ENCODE assay signal across 12 mouse cellular contexts in the genomic region with DNA sequence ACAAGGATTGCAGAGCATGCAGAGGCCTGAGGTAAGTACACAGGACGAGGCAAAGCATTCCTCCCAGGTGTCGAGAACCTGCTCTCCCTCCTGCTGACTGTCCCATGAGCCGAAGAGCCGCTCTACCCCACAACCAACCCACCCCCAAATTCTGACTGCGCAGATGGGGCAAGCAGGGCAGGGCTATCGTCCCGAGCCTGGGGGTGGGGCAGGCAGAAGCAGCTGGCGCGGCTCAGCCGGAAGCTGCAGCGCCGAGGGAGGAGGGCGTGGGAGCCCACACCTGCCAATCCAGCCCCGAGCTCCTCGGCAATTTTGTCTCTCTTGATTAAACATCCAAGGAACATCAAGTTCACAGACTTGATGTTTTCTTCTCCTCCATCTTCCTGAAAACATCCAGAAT. TPM values are rescaled to one million over a fixed set of nuclear protein-coding genes. Genes with fewer than 3 reads are reported as not detected.
DNase-seq lines count a peak whose midpoint lies in the region; ATAC-seq lines count a peak whose summit lies in the region.
"Had no signal": no experiment of that assay in that cellular context is flagged by ENCODE, and none has a peak within 500 bp of the region (broad histone marks: within the 10 kb centered on the region; RNA-seq: fewer than 3 reads in every experiment).

No protein-coding gene starts in this region.

- intact Hi-C loops in left cerebral cortex, postnatal 10 days (cut with DNase I) = no loop called here

- H3K4me2 ChIP-seq in kidney, embryonic 15.5 days = peak overlapping the region; percentile 32
- H3K4me2 ChIP-seq in hindbrain, embryonic 15.5 days = peak overlapping the region; percentile 32; the same call in 1 of the 2 replicates
- H3K4me2 ChIP-seq: liver, embryonic 13.5 days; stomach, embryonic 15.5 days had no signal

- no peak overlapping the region for H3K4me3 ChIP-seq in kidney, embryonic 15.5 days (replicated peaks)
- no peak overlapping the region for H3K4me3 ChIP-seq in hindbrain, embryonic 15.5 days
- H3K4me3 ChIP-seq: liver, embryonic 13.5 days; stomach, embryonic 15.5 days had no signal

- DNase-seq in kidney, postnatal 14 days = no peak
- DNase-seq in brain, adult 2 months (ENCODE audit: low read depth, low spot score) = peak; percentile 61
- DNase-seq in thymus, adult 18-20 months = peak; percentile 74 to 76
- DNase-seq in left cerebral cortex, postnatal 10 days (ENCODE audit: extremely low spot score in 1 of 2, low spot score in 2 of 2) = no peak
- no peak for DNase-seq in spleen, adult 18-20 months
- DNase-seq: cerebellum, adult 9-10 months; kidney, postnatal 10 days; liver, embryonic 13.5 days had no signal

- H3K27me3 ChIP-seq in kidney, embryonic 15.5 days = peaks cover 82% of the 10 kb centered on the region
- peaks cover 17% of the 10 kb centered on the region for H3K27me3 ChIP-seq in hindbrain, embryonic 15.5 days

- H3K9ac ChIP-seq in kidney, embryonic 15.5 days = no peak overlapping the region
- 0 out of 2 replicates have a peak overlapping the region, but pooled peaks have one; percentile 28 for H3K9ac ChIP-seq in hindbrain, embryonic 15.5 days
- H3K9ac ChIP-seq: liver, embryonic 13.5 days; stomach, embryonic 15.5 days had no signal

- no peaks in the 10 kb centered on the region for H3K36me3 ChIP-seq in kidney, embryonic 15.5 days
- no peaks in the 10 kb centered on the region for H3K36me3 ChIP-seq in hindbrain, embryonic 15.5 days
- H3K36me3 ChIP-seq: liver, embryonic 13.5 days; stomach, embryonic 15.5 days had no signal

- H3K4me1 ChIP-seq in kidney, embryonic 15.5 days = peaks cover 23% of the 10 kb centered on the region
- H3K4me1 ChIP-seq in hindbrain, embryonic 15.5 days (replicated peaks) = peaks cover 39% of the 10 kb centered on the region

- no peaks in the 10 kb centered on the region for H3K9me3 ChIP-seq in kidney, embryonic 15.5 days (replicated peaks)
- H3K9me3 ChIP-seq in hindbrain, embryonic 15.5 days = no peaks in the 10 kb centered on the region
- H3K9me3 ChIP-seq: liver, embryonic 13.5 days; stomach, embryonic 15.5 days had no signal

- ATAC-seq in kidney, embryonic 15.5 days (replicated peaks; ENCODE audit: low FRiP score) = no peak
- no peak for ATAC-seq in hindbrain, embryonic 15.5 days (ENCODE audit: low FRiP score, low read depth)

- 5% methylated on average over 15 of the region's 15 CpGs for WGBS in kidney, embryonic 15.5 days
- 9% methylated on average over 15 of the region's 15 CpGs for WGBS in hindbrain, embryonic 15.5 days

- no peak overlapping the region for H3K27ac ChIP-seq in kidney, embryonic 15.5 days
- no peak overlapping the region for H3K27ac ChIP-seq in hindbrain, embryonic 15.5 days (replicated peaks)
- H3K27ac ChIP-seq: liver, embryonic 13.5 days; stomach, embryonic 15.5 days had no signal

RNA-seq across cellular contexts. Expression of gene Hrh3, which starts 4.8 kb away (rescaled TPM):
- polyA plus RNA-seq in kidney, embryonic 15.5 days (2015; fragmentation: Nextera tagmentation; extraction: Ambion mirVana) = not detected in 2 replicates
- 2.0 and 2.6 TPM in 2 replicates for polyA plus RNA-seq in hindbrain, embryonic 15.5 days (2015; fragmentation: Nextera tagmentation; extraction: Ambion mirVana)
- total RNA-seq in left cerebral cortex, postnatal 10 days (2021) = 10 to 100 TPM; 35.9 to 42.1 TPM
- total RNA-seq: gastrocnemius, adult 8-10 months had no signal
- polyA plus RNA-seq: liver, embryonic 13.5 days had no signal

RNA-seq across cellular contexts. Expression of gene Osbpl2, which starts 19.6 kb away (rescaled TPM):
- polyA plus RNA-seq in kidney, embryonic 15.5 days (2015; fragmentation: Nextera tagmentation; extraction: Ambion mirVana) = 30.3 and 32.1 TPM in 2 replicates
- polyA plus RNA-seq in hindbrain, embryonic 15.5 days (2015; fragmentation: Nextera tagmentation; extraction: Ambion mirVana) = 71.0 and 72.7 TPM in 2 replicates
- 10 to 100 TPM; 54.1 to 58.4 TPM for total RNA-seq in left cerebral cortex, postnatal 10 days (2021)

RNA-seq across cellular contexts. Expression of gene Mtg2, which starts 29.1 kb away (rescaled TPM):
- polyA plus RNA-seq in kidney, embryonic 15.5 days (2015; fragmentation: Nextera tagmentation; extraction: Ambion mirVana) = 26.4 TPM in 2 replicates
- 30.3 and 34.8 TPM in 2 replicates for polyA plus RNA-seq in hindbrain, embryonic 15.5 days (2015; fragmentation: Nextera tagmentation; extraction: Ambion mirVana)
- 10 to 100 TPM; 16.2 to 17.5 TPM for total RNA-seq in left cerebral cortex, postnatal 10 days (2021)

RNA-seq across cellular contexts. Expression of gene Ss18l1, which starts 57.2 kb away (rescaled TPM):
- polyA plus RNA-seq in kidney, embryonic 15.5 days (2015; fragmentation: Nextera tagmentation; extraction: Ambion mirVana) = 6.3 and 6.4 TPM in 2 replicates
- 51.5 and 58.7 TPM in 2 replicates for polyA plus RNA-seq in hindbrain, embryonic 15.5 days (2015; fragmentation: Nextera tagmentation; extraction: Ambion mirVana)
- 10 to 100 TPM; 35.8 to 37.3 TPM for total RNA-seq in left cerebral cortex, postnatal 10 days (2021)

RNA-seq across cellular contexts. Expression of gene Psma7, which starts 57.3 kb away (rescaled TPM):
- 615 and 646 TPM in 2 replicates for polyA plus RNA-seq in kidney, embryonic 15.5 days (2015; fragmentation: Nextera tagmentation; extraction: Ambion mirVana)
- polyA plus RNA-seq in hindbrain, embryonic 15.5 days (2015; fragmentation: Nextera tagmentation; extraction: Ambion mirVana) = 541 and 546 TPM in 2 replicates
- total RNA-seq in left cerebral cortex, postnatal 10 days (2021) = 100 to 1,000 TPM; 214 to 221 TPM

Comparison
In these comparisons a context has a peak if more than half of its experiments do, and no peak if none do; other contexts are left out.
1. DNase-seq: peak in brain, adult 2 months (single experiment) and thymus, adult 18-20 months (2 of 2); none in kidney, postnatal 14 days (single experiment), left cerebral cortex, postnatal 10 days (0 of 2) and spleen, adult 18-20 months (0 of 2).